Mouse (Mus musculus) lung, embryonic 16.5 days (tissue): ENCODE measurements around the gene Bcl11b. TPM values are rescaled to one million over a fixed set of nuclear protein-coding genes. Genes with fewer than 3 reads are reported as not detected.

Experiments used
- ATAC-seq: fragments of 200-750 bp; cut with Nextera tagmentation; 2 replicates; pipeline ENCODE4 v1.8.0; 2017; ENCODE audit warnings: low read depth, mild to moderate bottlenecking, moderate library complexity
- H3K27ac ChIP-seq: fragments of 300-500 bp; sonication (generic); 2 replicates; pipeline ENCODE4 v1.5.1; 2014; ENCODE audit warnings: mild to moderate bottlenecking, control low read depth, low read length
- H3K27me3 ChIP-seq: fragments of 300-500 bp; sonication (generic); 2 replicates; pipeline ENCODE4 v1.6.1; 2014; ENCODE audit warnings: low read depth, low read length, mixed read lengths; ENCODE audit not compliant: control insufficient read depth, insufficient read depth
- H3K36me3 ChIP-seq: fragments of 300-500 bp; sonication (generic); 2 replicates; pipeline ENCODE4 v1.6.1; 2014; ENCODE audit warnings: low read length; ENCODE audit not compliant: control insufficient read depth, insufficient read depth
- H3K4me1 ChIP-seq: fragments of 300-500 bp; sonication (generic); replicated peaks from 2 replicates; pipeline ENCODE4 v1.6.1; 2014; ENCODE audit warnings: low read length, mixed read lengths; ENCODE audit not compliant: control insufficient read depth, insufficient read depth
- H3K4me2 ChIP-seq: fragments of 300-500 bp; sonication (generic); 2 replicates; pipeline ENCODE4 v1.6.1; 2014; ENCODE audit warnings: low read depth, low read length, control low read depth
- H3K4me3 ChIP-seq: fragments of 300-500 bp; sonication (generic); 2 replicates; pipeline ENCODE4 v1.5.1; 2014; ENCODE audit warnings: mild to moderate bottlenecking, low read length, control low read depth
- H3K9ac ChIP-seq: fragments of 300-500 bp; sonication (generic); 2 replicates; pipeline ENCODE4 v1.6.1; 2014; ENCODE audit warnings: low read length, control low read depth
- H3K9me3 ChIP-seq: fragments of 300-500 bp; sonication (generic); 2 replicates; pipeline ENCODE4 v1.6.1; 2016; ENCODE audit warnings: low read length; ENCODE audit not compliant: control insufficient read depth
- WGBS: fragments of 180-500 bp; shearing (Covaris S2); extraction: QIAGEN DNeasy Blood & Tissue Kit; methylation state at CpG from one replicate; pipeline ENCODE4 v1.1.7; 2014; 5-methylcytosine and 5-hydroxymethylcytosine counted together
- polyA plus RNA-seq: library from polyadenylated mRNA; unstranded; fragments of >200 nt; fragmentation: Nextera tagmentation; extraction: Ambion mirVana; gene quantifications from 2 replicates; pipeline ENCODE4 v1.2.1, GENCODE M21; 2015

The Bcl11b gene
- polyA plus RNA-seq, 1 experiment from 2014 or later, result 2.1 TPM

GRCm38 (mm10) chr12:107959872-107960271 is 43.5 kb downstream of the Bcl11b start:
- no peak for ATAC-seq
- peaks cover 16% of the 10 kb centered on the region for H3K4me1 ChIP-seq
- H3K27me3 ChIP-seq, result no peaks in the 10 kb centered on the region
- H3K9ac ChIP-seq, result no peak overlapping the region
- no peak overlapping the region for H3K27ac ChIP-seq
- H3K9me3 ChIP-seq, result no peaks in the 10 kb centered on the region
- no peak overlapping the region for H3K4me2 ChIP-seq
- WGBS, result 46% methylated on average over 8 of the region's 8 CpGs
- H3K36me3 ChIP-seq, result no peaks in the 10 kb centered on the region
- H3K4me3 ChIP-seq, result no peak overlapping the region

- 0 out of 2 replicates have a peak, but pooled peaks have one; percentile 19 for ATAC-seq
- Histone ChIP-seq H3K27ac (no peak overlapping the region), H3K9ac (no peak overlapping the region), H3K36me3 (no peaks in the 10 kb centered on the region), H3K4me2 (peak overlapping the region; percentile 45; the same call in 1 of the 2 replicates), H3K27me3 (no peaks in the 10 kb centered on the region), H3K9me3 (no peaks in the 10 kb centered on the region), H3K4me3 (no peak overlapping the region), H3K4me1 (peaks cover 7% of the 10 kb centered on the region; the same call in 1 of the 2 replicates)
- 79% methylated on average over 16 of the region's 16 CpGs for WGBS
Observed at GRCm38 (mm10) chr12:107953044-107953684, 50.2 kb downstream of the Bcl11b start.

- Histone ChIP-seq H3K9ac (no peak overlapping the region), H3K27me3 (no peaks in the 10 kb centered on the region), H3K4me3 (peak overlapping the region; percentile 17), H3K36me3 (no peaks in the 10 kb centered on the region), H3K27ac (no peak overlapping the region), H3K9me3 (no peaks in the 10 kb centered on the region), H3K4me2 (peak overlapping the region; percentile 45), H3K4me1 (peaks cover 7% of the 10 kb centered on the region; the same call in 1 of the 2 replicates)
- 44% methylated on average over 20 of the region's 20 CpGs for WGBS
- ATAC-seq, result peak; percentile 46; the same call in 1 of the 2 replicates
Observed at GRCm38 (mm10) chr12:107952318-107952724, 51.1 kb downstream of the Bcl11b start.

GRCm38 (mm10) chr12:107950667-107951179 is 52.7 kb downstream of the Bcl11b start:
- Histone ChIP-seq H3K9me3 (no peaks in the 10 kb centered on the region), H3K4me3 (no peak overlapping the region), H3K36me3 (no peaks in the 10 kb centered on the region), H3K27ac (no peak overlapping the region), H3K27me3 (no peaks in the 10 kb centered on the region), H3K4me2 (no peak overlapping the region), H3K4me1 (peaks cover 7% of the 10 kb centered on the region; the same call in 1 of the 2 replicates), H3K9ac (no peak overlapping the region)
- ATAC-seq, result no peak
- WGBS, result 68% methylated on average over 20 of the region's 20 CpGs

GRCm38 (mm10) chr12:107949416-107949815 is 54.0 kb downstream of the Bcl11b start:
- Histone ChIP-seq H3K4me3 (no peak overlapping the region), H3K9ac (no peak overlapping the region), H3K4me2 (no peak overlapping the region), H3K27me3 (no peaks in the 10 kb centered on the region), H3K4me1 (peaks cover 7% of the 10 kb centered on the region; the same call in 1 of the 2 replicates), H3K27ac (no peak overlapping the region), H3K36me3 (no peaks in the 10 kb centered on the region), H3K9me3 (no peaks in the 10 kb centered on the region)
- no peak for ATAC-seq
- 61% methylated on average over 10 of the region's 10 CpGs for WGBS

GRCm38 (mm10) chr12:107942100-107942499 is 61.3 kb downstream of the Bcl11b start:
- Histone ChIP-seq H3K4me3 (no peak overlapping the region), H3K27me3 (no peaks in the 10 kb centered on the region), H3K27ac (no peak overlapping the region), H3K36me3 (no peaks in the 10 kb centered on the region), H3K9me3 (no peaks in the 10 kb centered on the region), H3K4me1 (no peaks in the 10 kb centered on the region), H3K4me2 (no peak overlapping the region), H3K9ac (no peak overlapping the region)
- WGBS, result 58% methylated on average over 7 of the region's 7 CpGs
- no peak for ATAC-seq

GRCm38 (mm10) chr12:107940774-107941173 is 62.6 kb downstream of the Bcl11b start:
- no peaks in the 10 kb centered on the region; the same call in 1 of the 2 replicates for H3K27me3 ChIP-seq
- H3K36me3 ChIP-seq, result no peaks in the 10 kb centered on the region
- 83% methylated on average over 9 of the region's 9 CpGs for WGBS
- ATAC-seq, result no peak
- H3K4me3 ChIP-seq, result no peak overlapping the region
- H3K4me2 ChIP-seq, result no peak overlapping the region
- no peaks in the 10 kb centered on the region for H3K9me3 ChIP-seq
- no peak overlapping the region for H3K9ac ChIP-seq
- no peaks in the 10 kb centered on the region for H3K4me1 ChIP-seq
- H3K27ac ChIP-seq, result no peak overlapping the region

- H3K9ac ChIP-seq, result no peak overlapping the region
- H3K27me3 ChIP-seq, result no peaks in the 10 kb centered on the region; the same call in 1 of the 2 replicates
- H3K4me3 ChIP-seq, result no peak overlapping the region
- ATAC-seq, result no peak
- H3K36me3 ChIP-seq, result no peaks in the 10 kb centered on the region
- no peak overlapping the region for H3K27ac ChIP-seq
- no peaks in the 10 kb centered on the region for H3K4me1 ChIP-seq
- H3K9me3 ChIP-seq, result no peaks in the 10 kb centered on the region
- WGBS, result 63% methylated on average over 4 of the region's 4 CpGs
- H3K4me2 ChIP-seq, result no peak overlapping the region
Observed at GRCm38 (mm10) chr12:107939177-107939576, 64.2 kb downstream of the Bcl11b start.

GRCm38 (mm10) chr12:107936972-107937371 is 66.4 kb downstream of the Bcl11b start:
- Histone ChIP-seq H3K27me3 (no peaks in the 10 kb centered on the region; the same call in 1 of the 2 replicates), H3K4me1 (no peaks in the 10 kb centered on the region), H3K4me3 (no peak overlapping the region), H3K9ac (no peak overlapping the region), H3K27ac (no peak overlapping the region), H3K36me3 (no peaks in the 10 kb centered on the region), H3K9me3 (no peaks in the 10 kb centered on the region), H3K4me2 (no peak overlapping the region)
- WGBS, result 59% methylated on average over 5 of the region's 5 CpGs
- ATAC-seq, result no peak
